Mouse (Mus musculus) gastrocnemius, postnatal 25 days (tissue): ENCODE data around the gene Erich3. TPM values are rescaled to one million over a fixed set of nuclear protein-coding genes. Genes with fewer than 3 reads are reported as not detected.
A peak's percentile ranks its signal among the peaks of the same experiment; 100 is the strongest.

Experiments used
- DNase-seq: peaks from one replicate; pipeline ENCODE4 v3.0.0; 2022
- total RNA-seq, 2 experiments: library from RNA; stranded (reverse); gene quantifications; 1 replicate in 1 of 2; 2 replicates in 1 of 2; pipeline ENCODE4 v1.2.3; 2021

Erich3 gene
- total RNA-seq, 2 experiments from 2014 or later, result not detected

DNA sequence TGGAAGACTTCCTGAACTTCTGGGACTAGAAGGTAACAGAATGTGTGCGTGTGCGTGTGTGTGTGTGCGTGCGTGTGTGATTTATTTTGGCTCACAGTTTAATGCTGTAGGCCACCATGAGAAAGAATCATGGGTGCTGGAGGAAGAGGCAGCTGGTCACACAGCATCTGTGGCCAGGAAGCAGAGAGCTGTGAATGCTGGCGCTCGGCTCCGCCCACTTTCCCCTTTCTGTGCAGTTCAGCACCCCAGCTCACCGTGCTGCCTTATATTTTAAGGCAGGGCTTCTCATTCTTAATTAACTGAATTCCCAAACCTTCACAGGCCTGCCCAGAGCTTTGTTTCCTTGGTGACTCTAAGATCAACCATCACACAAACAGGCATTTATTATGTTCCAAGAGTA is 9.7 kb downstream of the Erich3 start:
- no peak for DNase-seq

DNA sequence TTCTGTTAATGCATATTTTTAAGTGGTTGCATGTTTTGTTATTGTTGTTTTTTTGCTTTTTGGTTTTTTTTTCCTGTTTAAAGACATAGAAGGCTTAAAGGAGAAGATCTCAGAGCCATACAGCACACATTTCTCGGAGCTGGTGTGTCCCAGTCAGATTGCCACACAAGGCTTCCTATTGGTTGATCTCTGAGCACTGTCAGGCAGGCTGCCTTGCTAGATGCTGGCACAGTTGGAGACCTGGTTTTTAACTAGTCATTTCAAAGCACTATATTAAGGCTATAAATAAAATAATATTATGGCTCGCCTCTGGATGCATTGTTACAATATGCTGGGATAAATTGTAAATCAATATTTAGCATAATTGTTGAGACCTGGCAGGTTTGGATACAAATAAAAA is 18.9 kb downstream of the Erich3 start:
- no peak for DNase-seq

DNA sequence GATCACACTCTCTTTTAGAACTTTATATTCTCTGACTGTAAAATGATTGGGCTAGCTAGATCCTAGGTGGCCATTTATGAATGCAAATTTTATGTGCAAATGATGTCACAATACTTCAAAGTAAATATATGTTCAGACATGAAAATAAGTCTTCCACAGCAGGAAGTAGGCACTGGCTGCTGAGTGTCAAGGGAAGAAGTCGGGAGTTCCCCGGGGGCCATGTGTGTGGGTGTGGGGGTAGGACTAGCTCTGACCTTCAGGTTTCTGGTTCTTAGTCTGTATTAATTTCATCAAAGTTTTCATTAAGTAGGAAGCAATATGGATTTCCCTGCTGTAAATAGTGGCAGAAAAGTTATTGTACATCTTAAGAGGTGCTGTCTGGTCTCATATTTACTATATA is 20.0 kb downstream of the Erich3 start:
- DNase-seq, result no peak

DNA sequence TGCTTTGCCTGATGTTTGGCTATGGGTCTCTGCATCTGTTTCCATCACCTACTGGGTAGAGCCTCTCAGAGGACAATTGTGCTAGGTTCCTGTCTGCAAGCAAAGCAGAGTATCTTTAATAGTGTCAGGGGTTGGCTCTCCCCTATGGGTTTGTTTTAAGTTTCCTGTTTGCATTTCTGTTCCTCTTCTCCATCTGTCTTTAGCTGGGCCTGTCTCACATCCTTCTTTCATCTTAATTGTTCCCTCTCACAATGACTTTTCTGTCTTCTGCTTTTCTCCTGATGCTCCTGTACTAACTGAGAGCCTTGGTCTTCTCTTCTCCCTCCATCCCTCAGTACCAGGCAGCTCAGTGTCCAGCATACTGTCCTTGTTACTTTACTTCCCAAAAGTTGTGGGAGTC is 26.6 kb downstream of the Erich3 start:
- no peak for DNase-seq

DNA sequence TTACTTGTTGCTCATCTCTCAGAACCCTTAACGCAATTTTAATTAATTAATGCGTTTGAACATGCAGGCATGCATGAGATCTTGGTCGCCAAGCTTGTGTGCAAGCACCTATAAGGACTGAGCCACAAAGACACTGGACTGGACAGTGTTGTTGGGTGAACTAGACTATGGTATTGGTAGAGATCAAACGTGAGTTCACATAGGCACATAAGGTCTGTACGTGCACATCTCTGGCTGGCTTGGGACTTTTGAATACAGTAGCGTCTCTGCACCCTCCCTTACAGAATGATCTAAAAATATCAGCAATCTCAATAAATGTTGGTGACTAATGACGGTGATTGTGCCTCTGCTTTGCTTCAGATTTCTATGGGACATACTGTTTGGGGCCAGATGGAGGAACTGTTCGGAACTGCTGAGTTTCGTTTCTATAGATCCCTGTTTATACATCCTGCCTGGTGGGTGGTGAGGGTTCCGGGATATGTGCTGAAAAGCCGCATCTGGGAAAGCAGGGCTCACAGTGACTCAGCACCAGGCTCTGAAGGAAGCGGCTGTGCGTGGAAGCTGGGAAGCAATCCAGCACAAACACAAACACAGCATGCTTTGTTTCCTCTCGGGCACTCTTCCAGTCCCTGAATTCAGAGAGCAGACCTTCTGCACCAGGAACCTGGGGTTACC is 28.4 kb downstream of the Erich3 start:
- DNase-seq, result peak; percentile 34

DNA sequence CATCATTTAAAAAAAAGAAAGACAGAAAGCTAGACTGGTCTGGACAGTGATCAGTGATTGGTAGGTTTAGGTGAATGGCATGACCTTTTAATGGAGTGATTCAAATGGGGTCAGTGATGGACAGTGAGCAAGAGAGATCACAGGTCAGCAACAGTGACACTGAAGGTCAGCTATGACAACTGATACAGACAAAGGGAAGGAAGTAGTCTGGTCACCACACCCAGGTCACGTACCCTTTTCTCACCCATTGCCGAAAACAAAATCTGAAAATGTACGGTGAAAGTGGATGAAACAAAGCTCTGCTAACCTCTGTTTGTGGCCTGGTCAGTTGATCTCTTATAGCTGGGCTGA is 28.9 kb downstream of the Erich3 start:
- DNase-seq, result no peak

DNA sequence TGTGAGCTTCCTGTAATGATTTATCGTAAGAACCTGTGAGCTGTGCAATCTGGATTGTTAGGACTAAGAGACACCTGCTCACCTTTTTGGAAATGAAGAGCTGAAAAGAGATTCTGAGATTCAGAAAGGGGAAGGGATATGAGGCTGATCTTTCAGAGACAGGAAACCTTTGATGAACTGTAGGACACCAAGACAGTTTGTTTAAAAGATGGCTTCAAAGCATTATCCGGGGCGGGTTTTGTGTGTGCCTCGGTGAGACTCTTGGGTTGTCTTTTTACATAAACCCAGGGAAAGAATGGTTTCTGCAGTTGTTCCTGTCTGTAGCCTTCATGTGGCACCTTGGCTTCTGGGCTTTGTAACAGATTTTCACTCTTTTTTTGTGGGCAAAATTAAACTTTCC is 30.2 kb downstream of the Erich3 start:
- no peak for DNase-seq

DNA sequence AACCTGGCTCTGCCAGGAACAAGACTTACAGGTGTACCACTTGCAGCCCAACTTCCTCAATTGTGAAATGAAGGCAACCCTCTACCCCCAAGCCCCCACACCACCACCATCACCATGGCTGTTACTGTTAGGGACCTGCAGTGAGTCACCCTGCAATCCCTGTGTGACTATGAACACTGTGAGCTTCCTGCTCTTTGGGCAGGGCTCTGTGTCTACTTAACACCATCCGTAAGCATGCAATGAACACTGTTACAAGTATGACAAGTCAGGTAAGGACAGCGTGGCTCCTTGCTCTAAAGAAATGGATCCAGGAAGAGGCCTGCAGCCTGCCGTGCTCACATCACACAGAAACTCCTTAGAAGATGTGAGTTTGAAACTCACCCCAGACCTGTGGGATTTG is 33.0 kb downstream of the Erich3 start:
- DNase-seq, result no peak

DNA sequence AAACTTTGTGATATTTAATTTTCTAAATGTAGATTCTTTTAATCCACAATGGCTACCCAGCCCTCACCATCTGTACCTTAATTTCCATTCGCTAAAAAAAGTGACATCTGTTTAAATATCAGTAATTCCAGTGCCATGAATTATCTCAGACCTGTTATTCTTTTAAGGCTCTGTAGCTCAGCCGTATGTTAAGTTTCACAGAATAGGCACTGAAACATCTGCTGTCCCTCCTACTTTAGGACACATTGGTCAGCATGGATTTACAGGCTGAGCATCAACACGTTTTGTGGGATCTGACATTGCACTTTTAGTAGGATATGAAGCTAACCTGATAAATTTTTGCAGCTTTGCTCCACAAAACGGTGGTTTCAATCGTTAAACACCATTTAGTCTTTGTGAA is 35.2 kb downstream of the Erich3 start:
- no peak for DNase-seq

DNA sequence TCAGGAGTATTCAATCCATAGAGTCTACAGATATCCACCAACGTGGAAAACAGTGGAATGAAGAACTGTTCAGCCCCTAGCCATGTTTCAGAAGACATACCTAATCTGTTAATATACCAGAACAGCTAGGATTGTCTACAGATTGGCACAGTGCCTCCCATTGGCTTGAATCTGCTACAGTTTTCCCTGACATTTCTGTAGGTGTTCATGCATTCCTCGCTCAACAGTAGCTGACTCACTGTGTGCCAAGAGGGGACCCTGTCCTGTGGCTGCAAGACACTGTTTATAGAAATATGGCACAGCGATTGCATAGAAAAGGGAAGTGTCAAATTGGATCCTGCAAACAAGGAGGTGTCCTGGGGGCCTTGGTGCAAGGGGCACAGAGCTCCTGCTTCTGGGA is 36.6 kb downstream of the Erich3 start:
- DNase-seq, result no peak

DNA sequence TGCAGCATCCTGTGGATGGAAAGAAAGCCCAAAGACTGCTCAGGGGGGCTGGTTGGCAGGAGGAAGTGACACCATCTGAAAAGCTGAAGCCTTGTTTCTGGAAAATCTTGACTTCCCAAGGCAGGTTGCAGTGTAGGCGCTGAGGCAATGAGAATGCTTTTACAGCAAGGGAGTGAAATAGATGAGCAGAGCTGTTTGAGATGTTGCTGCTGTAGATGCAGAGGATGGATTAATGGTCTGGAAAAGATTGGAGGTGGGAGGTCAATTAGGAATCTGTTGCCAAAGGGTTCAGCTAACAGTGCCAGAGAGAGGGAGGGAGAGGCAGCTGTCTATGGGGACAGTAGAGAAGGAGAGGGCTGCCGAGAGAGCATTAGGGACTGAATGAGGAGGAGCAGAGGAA is 37.1 kb downstream of the Erich3 start:
- no peak for DNase-seq

DNA sequence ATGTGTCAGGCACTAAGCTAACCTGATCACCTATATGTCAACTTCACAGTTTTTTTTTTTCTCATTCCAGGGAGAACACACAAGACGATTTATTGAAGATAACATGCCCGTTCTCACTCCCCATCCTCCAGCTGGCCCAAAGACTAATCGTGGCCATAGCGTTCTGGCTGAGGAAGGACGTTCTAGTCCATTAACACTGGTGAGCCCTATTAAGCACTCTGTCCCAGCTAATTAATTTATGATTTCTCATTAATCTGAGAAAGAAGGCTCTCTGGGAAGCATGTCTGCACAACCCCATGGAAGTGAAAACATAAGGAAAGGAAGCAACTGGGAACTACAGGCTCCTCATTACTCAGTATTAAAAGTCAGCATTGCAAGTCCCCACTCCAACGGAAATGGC is 41.1 kb downstream of the Erich3 start:
- DNase-seq, result no peak

DNA sequence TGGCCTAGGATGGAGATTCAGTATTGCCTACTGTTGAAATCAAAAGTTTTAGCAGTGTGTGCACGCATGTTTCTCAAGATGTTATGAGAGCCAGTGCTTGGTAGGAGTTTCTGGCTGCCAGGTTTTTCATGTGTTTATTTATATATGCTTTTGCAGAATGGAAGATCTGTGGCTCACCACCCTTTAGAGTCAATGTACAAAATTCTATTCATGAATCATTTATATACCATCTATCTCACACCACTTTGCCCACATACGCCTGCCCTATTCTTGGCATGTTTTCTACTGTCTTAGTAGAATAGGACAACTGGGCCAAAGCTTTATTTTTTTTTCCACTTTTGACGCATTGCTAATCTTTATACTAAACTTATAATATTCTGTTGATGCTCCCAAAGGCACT is 44.5 kb downstream of the Erich3 start:
- no peak for DNase-seq

DNA sequence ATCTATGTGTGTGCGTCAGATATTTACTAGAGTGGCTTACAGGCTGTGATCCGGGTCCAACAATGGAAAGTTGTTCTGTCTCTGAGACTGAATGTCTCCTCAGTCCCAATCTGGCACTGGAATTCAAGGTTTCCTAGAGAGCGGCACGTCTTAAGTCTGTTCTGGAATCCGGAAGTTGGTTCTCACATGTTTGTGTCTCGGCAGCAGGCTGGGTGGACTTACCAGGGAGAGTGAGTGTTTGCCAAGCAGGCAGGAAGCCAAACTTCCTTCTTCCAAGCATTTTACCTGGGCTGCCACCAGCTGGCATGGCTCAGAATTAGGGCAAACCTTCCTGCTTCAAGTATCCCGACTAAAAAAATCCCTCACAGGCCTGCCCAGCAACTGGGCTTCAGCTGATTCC is 59.5 kb downstream of the Erich3 start:
- no peak for DNase-seq

DNA sequence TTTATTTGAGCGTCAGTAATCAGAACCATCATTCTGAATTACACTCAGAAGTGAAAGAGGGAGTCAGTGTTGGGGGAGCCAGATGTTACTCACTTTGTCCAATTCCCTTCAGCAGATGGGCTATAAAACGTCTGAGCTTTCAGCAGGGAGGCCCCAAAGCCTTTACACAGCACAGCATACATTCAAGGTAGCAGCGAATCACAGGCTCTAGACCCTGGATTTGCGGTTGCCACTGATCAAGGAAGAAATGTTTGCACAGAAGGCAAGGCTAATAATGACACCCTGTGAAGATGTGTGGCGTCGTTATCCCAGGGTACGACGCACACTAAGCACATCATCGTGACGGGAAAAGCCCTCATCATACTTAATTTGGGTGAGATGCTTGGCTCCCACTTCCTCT is 67.8 kb downstream of the Erich3 start:
- DNase-seq, result no peak

DNA sequence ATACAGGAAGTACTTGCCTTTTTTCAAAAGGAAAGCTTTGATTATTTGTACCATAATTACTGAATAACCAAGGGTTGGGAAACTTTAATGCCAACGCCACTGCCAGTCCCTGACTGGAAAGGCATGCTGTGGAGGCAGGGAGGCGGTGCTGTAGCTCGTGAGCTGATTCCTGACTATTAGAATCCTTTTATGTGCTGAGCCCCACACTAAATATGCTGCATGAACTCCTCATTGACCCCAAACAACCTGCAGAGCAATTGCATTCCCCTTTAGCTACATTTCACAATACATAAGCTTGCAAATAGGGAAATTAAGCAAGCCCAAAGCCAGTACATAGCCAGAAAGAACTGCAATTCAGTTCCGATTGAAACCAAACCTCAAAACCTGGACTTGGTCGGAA is 77.8 kb downstream of the Erich3 start:
- no peak for DNase-seq

DNA sequence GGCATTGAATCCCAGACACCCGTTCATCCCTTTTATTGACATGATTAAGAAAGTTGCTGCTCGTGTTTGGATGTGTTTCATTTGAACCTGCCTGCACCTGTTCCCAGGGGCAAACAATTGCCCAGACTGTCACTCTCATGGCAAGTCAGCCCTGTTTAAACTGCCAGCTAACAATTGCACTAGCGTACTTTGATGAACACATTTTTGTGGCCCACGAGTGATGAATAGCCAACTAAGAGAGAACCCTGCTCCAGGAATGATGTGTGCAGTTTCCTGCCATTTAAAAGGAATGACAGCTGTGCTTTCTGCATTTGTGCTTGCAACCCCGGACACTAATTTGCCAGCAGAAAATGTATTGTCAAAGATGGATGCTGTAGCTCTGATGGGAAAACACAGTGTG is 79.3 kb downstream of the Erich3 start:
- no peak for DNase-seq

DNA sequence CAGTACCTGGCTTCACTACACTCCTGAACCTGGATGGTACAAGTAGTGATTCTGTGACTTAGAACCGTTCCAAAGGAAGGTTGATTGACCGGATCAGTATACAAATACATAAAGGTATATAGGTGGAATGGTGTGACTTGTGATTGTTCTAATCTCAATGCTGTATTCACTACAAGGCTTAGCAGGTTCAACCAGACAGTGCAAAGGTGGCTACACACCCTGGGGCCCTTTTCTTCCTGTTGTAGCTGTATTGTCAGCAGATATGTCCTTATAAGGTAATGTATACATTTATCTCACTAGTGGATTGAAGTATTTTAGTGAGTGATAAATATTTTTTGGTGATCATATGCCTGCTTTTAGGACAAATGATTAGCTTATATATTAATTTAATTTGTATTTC is 80.7 kb downstream of the Erich3 start:
- no peak for DNase-seq

DNA sequence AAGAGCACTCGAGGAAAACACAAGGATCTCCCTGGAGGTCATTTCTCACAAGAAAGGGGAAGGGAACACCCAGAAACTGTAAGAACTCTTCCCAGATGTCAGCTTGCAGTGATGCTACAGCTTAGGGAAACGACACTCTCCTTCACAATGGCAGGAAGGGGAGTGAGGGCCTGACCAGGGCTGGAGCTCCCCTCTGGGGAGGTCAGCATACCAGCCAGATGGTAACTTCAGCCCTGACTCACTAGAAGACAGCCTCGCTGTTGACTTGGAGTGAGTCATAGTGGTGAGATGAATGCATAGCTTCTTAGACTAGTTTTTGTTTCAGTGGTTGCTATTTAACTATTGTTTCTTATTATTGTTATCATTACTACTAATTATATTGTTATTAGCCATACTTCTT is 90.8 kb downstream of the Erich3 start:
- DNase-seq, result no peak

DNA sequence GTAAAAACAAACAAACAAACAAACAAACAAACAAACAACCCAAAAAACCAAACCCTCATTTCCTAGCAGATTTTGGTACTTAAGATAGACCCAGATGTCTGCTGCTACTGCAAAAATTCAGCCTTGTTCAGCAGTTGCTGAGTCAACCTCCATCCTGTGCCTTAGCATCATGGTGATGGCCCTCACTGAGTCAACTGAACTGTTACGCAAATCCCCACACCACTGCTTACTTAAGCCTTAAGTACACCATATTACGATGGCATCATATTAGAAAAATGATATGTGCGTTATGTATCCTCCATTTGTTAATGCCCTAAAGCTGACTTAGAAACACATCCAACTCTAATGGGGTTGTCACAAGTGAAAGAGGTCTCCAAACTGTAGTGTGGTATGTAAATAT is 91.6 kb downstream of the Erich3 start:
- no peak for DNase-seq

DNA sequence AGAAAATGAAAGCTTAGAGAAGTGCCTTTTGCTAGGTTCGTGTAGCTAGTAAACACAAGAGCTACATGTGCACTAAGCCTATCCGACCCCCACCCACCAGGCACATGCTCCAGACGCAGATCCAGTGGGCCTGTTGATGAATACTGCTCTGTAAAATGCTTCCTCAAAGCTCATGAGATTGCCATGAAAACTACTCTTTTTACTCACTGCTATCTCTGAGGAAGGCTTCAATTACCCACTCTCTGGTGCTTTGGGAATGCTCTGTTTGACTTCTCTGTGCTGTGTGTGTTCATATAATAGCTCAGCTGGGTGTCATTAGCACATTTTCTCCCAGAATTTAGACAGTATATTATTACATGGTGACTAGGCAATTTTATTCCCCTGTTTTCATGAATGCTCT is 94.4 kb downstream of the Erich3 start:
- DNase-seq, result no peak

DNA sequence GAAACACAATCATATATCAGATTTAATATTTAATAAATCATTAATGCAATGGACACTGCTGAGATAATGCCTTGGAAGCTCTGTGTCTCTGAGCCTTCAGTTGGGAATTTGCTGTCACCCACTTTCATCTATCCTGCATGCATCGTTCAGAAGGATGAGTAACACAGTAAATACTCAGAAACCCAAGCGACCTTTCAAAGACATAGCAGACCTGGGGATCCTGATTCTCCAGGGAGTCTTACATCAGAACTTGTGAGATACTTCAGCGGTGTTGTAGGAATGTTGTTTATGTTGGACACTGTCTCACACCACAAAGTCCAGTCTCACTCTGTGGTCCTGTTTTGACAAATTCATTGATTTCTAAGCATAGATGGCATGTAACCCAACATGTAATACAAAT is 97.4 kb downstream of the Erich3 start:
- DNase-seq, result no peak

DNA sequence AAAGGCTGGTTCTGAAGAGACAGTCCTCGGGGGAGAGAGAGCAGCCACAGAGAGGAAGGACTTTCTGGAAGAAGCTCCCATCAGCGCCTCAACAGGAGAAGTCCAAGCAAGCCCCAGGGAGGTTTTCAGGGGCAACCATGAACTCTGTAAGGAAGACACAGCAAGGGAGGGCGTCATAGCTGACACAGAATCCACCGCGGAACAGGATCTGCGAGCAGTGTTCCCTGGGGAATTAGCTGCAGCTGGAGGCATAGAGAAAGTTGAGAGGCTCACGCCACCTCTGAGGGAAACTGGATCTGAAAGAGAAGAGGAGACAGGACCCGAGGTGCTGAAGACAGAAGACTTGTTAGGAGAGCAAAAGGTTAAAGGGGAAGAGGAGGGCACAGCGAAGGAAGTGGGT is 99.7 kb downstream of the Erich3 start:
- no peak for DNase-seq

DNA sequence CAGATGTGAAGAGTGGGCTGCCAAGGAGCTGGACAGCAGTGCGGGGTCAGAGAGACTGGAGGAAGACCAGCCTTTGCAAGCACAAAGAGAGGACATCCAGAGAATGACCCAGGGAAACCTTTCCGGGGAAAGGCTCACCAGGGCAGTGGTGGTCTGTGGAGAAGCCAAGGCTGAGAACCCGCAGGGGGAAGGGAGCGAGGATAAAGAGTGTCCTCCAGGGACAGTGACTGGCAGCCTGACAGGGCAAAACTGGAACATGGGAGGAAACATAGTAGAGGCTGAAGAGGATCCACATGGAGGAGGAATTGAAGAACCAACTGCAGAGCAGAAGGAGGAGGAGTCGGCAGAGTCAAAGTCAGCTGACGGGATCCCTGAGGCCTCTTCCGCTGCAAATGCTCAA is 100.5 kb downstream of the Erich3 start:
- no peak for DNase-seq

DNA sequence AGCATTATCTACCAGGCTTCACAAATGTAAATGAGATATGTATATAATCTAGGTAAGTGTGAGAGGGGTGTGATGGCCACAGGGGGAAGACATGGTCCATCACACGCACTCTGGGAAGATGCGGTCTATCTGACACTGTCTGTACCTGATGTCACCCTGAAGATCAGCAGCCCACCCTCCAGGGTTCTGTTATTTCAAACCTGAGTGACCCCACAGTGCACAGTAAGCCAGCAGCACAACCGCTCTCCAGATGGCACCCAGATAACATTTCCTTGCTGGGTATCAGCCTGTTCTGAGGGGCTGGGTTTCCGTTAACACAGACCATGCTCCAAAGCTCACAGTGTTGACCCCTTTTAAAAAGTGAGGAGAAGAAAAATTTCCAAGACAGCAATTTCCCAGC is 102.7 kb downstream of the Erich3 start:
- DNase-seq, result no peak
